Mouse (Mus musculus) left cerebral cortex, adult 2 months (tissue): Measurements from ENCODE around the gene Cenpm. TPM values are rescaled to one million over a fixed set of nuclear protein-coding genes. Genes with fewer than 3 reads are reported as not detected.
A peak's percentile ranks its signal among the peaks of the same experiment; 100 is the strongest.

ENCODE experiments used
- DNase-seq, 2 experiments: peaks; one replicate each; pipeline ENCODE4 v3.0.0; 2021 to 2022; ENCODE audit warnings: low spot score in 2 of 2, mixed read lengths in 1 of 2; ENCODE audit errors: extremely low spot score in 1 of 2
- H3K27ac ChIP-seq: fragments of 200-600 bp; 2 replicates; pipeline ENCODE4 v1.8.1; 2022
- H3K4me3 ChIP-seq: fragments of 200-600 bp; 2 replicates; pipeline ENCODE4 v1.8.1; 2022
- CTCF ChIP-seq: fragments of 200-600 bp; IDR thresholded peaks from 2 replicates; pipeline ENCODE4 v1.8.1; 2022; ENCODE audit warnings: antibody characterized with exemption, mild to moderate bottlenecking, moderate library complexity
- intact Hi-C: fragments of 180-260 bp; cut with DNase I; formaldehyde crosslinking; loops from one replicate; pipeline ENCODE4 v1.15.1; 2025
- total RNA-seq, 2 experiments: library from RNA; stranded (reverse); gene quantifications; 2 replicates each; pipeline ENCODE4 v1.2.3; 2021

The Cenpm gene
- total RNA-seq, 2 experiments from 2014 or later, result 3.1 to 4.8 TPM

DNA sequence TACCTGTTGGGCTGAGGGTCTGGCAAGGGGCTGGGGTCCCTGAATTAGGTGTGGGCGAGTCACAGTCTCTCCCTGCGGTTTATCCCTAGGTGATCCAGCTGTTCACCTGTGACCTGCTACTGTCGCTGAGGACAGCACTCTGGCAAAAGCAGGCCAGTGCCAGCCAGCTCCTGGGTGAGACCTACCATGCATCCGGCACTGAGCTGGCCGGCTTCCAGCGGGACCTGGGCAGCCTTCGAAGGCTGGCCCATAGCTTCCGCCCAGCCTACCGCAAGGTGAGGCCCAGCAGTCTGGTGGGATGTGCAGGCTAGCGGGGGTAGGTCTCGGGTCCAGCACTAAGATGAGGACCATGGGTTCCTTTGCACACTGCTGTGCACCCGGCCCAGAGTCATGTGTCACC lies 45.0 kb downstream of the Cenpm start:
- intact Hi-C loops, result no loop called here
- no peak for DNase-seq
- no peak for TF ChIP-seq CTCF
- Histone ChIP-seq H3K4me3 (no peak overlapping the region), H3K27ac (no peak overlapping the region)

- no peak for TF ChIP-seq CTCF
- no peak for DNase-seq
Observed at GRCm38 (mm10) chr15:82198342-82198741, 46.2 kb downstream of the Cenpm start.

DNA sequence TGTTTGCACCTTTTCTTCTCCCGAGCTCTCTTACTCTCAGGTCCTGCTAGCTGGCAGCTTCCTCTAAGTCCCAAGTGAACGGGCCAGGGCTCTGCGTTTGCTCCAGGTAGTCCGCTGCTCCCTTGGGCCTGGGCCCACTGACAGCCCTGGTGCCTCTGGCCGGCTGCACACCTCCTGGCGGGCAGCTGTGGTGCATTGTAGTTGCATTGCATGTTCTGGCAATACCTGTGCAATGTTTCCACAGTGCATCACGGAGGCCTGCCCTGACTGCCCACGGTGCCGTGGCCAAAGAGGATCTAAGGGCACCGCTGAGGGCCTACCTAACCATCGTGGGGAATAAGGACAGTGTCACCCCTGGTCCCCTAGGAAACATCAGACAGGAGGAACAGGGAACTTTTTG lies 46.6 kb downstream of the Cenpm start:
- Histone ChIP-seq H3K4me3 (no peak overlapping the region), H3K27ac (no peak overlapping the region)
- intact Hi-C loops, result no loop called here
- no peak for DNase-seq
- no peak for TF ChIP-seq CTCF

More at GRCm38 (mm10) chr15:82198342-82198741, 46.2 kb downstream of the Cenpm start:
- Histone ChIP-seq H3K27ac (no peak overlapping the region), H3K4me3 (no peak overlapping the region)
- intact Hi-C loops, result no loop called here

GRCm38 (mm10) chr15:82197246-82197750 lies 47.2 kb downstream of the Cenpm start:
- intact Hi-C loops, result no loop called here
- no peak for TF ChIP-seq CTCF
- DNase-seq, result no peak
- H3K4me3 ChIP-seq, result no peak overlapping the region
- H3K27ac ChIP-seq, result no peak overlapping the region

GRCm38 (mm10) chr15:82196300-82196699 lies 48.2 kb downstream of the Cenpm start:
- intact Hi-C loops, result no loop called here
- Histone ChIP-seq H3K4me3 (no peak overlapping the region), H3K27ac (no peak overlapping the region)
- DNase-seq, result no peak
- no peak for TF ChIP-seq CTCF

DNA sequence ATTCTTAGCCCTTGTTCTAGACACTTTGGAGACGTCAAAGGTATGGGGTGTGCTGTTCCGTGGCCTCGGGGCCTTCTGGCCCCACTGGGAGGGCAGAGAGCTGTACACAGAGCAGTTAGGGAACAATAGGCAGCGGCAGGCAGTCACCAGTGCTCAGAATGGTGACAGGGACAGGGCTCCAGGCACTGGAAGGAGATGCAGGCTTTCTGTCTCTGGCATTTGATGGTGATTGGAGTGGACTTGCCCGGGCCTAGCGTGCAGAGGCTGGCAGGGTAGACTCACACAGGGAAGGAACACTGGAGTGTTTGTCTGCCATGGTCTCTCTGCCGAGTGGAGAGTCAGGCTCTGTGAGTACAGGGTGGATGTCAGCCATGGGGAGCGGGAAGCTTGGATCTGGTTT lies 51.9 kb downstream of the Cenpm start:
- Histone ChIP-seq H3K4me3 (no peak overlapping the region), H3K27ac (no peak overlapping the region)
- TF ChIP-seq CTCF, result no peak
- no peak for DNase-seq
- intact Hi-C loops, result no loop called here

DNA sequence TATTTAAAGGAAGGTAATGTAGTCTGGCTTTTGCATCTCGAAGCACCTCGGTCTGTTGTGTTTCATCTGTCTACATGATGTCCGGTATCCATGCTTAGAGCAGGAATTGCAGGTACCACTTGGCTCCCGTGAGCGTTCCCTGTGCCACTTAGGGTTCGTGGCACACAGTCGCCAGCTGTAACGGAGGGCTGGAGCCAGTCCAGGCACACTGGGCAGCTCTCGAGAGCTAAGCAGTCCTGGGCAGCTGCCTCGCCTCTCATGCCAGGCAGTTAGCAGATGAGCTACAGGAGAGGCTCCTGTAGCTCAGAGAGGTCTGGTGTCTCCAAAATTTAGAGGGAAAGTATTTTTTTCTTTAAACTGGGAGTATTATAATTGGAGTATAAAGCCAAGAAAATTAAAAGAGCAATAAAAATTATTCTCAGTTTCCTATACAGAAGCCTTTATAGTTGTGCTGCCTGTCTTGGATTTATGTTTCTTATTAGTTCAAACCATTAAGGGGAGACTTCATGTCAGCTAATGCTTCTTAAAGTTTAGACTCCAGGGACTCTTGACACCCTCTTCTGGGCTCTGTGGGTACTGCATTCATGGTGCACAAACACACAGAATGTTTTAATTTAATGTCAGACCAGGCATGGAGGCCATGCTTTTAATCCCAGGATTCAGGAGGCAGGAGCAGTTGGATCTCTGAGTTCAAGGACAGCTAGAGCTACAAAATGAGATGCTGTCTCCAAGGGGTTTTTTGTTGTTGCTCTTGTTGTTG lies 55.9 kb downstream of the Cenpm start:
- intact Hi-C loops, result no loop called here
- Histone ChIP-seq H3K27ac (no peak overlapping the region), H3K4me3 (no peak overlapping the region)
- no peak for DNase-seq
- TF ChIP-seq CTCF, result peak; percentile 56

GRCm38 (mm10) chr15:82187924-82188323 lies 56.6 kb downstream of the Cenpm start:
- DNase-seq, result no peak
- Histone ChIP-seq H3K4me3 (no peak overlapping the region), H3K27ac (no peak overlapping the region)
- no peak for TF ChIP-seq CTCF
- intact Hi-C loops, result no loop called here

GRCm38 (mm10) chr15:82187401-82187800 lies 57.1 kb downstream of the Cenpm start:
- DNase-seq, result no peak
- intact Hi-C loops, result no loop called here
- Histone ChIP-seq H3K4me3 (no peak overlapping the region), H3K27ac (no peak overlapping the region)
- TF ChIP-seq CTCF, result no peak; the same call in none of the 2 replicates

DNA sequence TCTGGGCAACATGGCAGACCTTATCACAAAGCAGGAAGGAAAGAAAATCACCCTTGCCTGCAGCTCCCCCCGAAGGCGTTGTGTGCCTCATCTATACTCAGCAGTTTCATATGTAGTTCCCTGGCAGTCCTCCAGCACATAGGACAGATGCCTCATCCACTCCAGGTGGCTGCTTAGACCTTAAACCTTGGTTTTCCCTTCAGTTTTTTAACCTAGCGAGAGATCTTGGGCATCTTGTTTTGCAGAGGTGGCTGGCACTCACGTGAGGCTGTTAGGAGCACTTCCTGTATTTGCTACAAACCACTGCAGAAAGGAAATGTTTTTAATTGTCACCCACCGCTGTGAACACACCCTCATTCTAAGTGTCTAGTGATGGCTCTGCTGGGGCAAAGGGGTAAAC lies 57.6 kb downstream of the Cenpm start:
- Histone ChIP-seq H3K4me3 (no peak overlapping the region), H3K27ac (no peak overlapping the region)
- intact Hi-C loops, result no loop called here
- DNase-seq, result no peak
- no peak for TF ChIP-seq CTCF

- H3K27ac ChIP-seq, result no peak overlapping the region
- no peak for DNase-seq
- H3K4me3 ChIP-seq, result no peak overlapping the region
- TF ChIP-seq CTCF, result no peak
- intact Hi-C loops, result no loop called here
Observed at GRCm38 (mm10) chr15:82186131-82186530, 58.4 kb downstream of the Cenpm start.

- DNase-seq, result no peak
- Histone ChIP-seq H3K4me3 (no peak overlapping the region), H3K27ac (no peak overlapping the region)
- intact Hi-C loops, result no loop called here
- no peak for TF ChIP-seq CTCF
Observed at GRCm38 (mm10) chr15:82185062-82185783, 59.3 kb downstream of the Cenpm start.
